In genomic region chr6:97416972-97417554, GRCm38 (mm10) we compare ENCODE assay signal across 7 mouse cellular contexts.
DNase-seq lines count a peak whose midpoint lies in the region; ATAC-seq and TF ChIP-seq lines count a peak whose summit lies in the region.

No protein-coding gene starts in this region.

- H3K9ac ChIP-seq in ES-E14 (ENCODE audit: insufficient read depth, low read depth, low read length, poor library complexity, severe bottlenecking): no peak overlapping the region
- no peak overlapping the region for H3K9ac ChIP-seq in heart, postnatal 0 days (replicated peaks; ENCODE audit: low read depth, low read length)

- in situ Hi-C loops in ES-E14 (cut with MboI; ENCODE audit: low sequenced_read_pairs in 2 of 2, unreplicated experiment in 2 of 2): loop anchor here (5.0 to 25.0 kb wide), 3 partner anchors 155 to 320 kb away; partner anchors contain the start of gene Lmod3 (in 2 of the 2)

- no peak overlapping the region for H3K27ac ChIP-seq in ES-E14 (ENCODE audit: insufficient read depth, low read depth, low read length, poor library complexity, severe bottlenecking)
- H3K27ac ChIP-seq in heart, postnatal 0 days (ENCODE audit: low read depth): no peak overlapping the region
- H3K27ac ChIP-seq in layer of hippocampus, adult 2 months: 0 out of 2 replicates have a peak overlapping the region, but pooled peaks have one; percentile 21
- no peak overlapping the region for H3K27ac ChIP-seq in small intestine, adult 2 months (ENCODE audit: insufficient read depth, low read depth, low read length)

- no peaks in the 10 kb centered on the region for H3K4me1 ChIP-seq in ES-E14 (ENCODE audit: control insufficient read depth in 2 of 2, insufficient read depth in 2 of 2, low read length in 2 of 2, poor library complexity in 1 of 2)
- H3K4me1 ChIP-seq in heart, postnatal 0 days (ENCODE audit: control insufficient read depth, insufficient read depth): no peaks in the 10 kb centered on the region
- no peaks in the 10 kb centered on the region for H3K4me1 ChIP-seq in small intestine, adult 2 months (ENCODE audit: control insufficient read depth, insufficient read depth, insufficient read length, low read length)

- peak; percentile 73 for DNase-seq in ES-E14 (ENCODE audit: low read depth, low spot score)
- peak; percentile 25 for DNase-seq in adrenal gland, adult 8-10 months
- DNase-seq in embryo, embryonic 9.5 days (ENCODE audit: extremely low spot score): peak; percentile 82
- peak; percentile 77 for DNase-seq in heart, postnatal 0 days (ENCODE audit: low spot score)
- peak in 1 of 2 experiments; percentile 64 for DNase-seq in layer of hippocampus, adult 2 months (ENCODE audit: low spot score in 2 of 2)
- peak; percentile 73 for DNase-seq in lung, postnatal 25 days (ENCODE audit: low spot score)

- no peaks in the 10 kb centered on the region for H3K9me3 ChIP-seq in ES-E14 (ENCODE audit: control insufficient read depth, insufficient read depth, low read depth, low read length)
- no peaks in the 10 kb centered on the region for H3K9me3 ChIP-seq in heart, postnatal 0 days (replicated peaks; ENCODE audit: control insufficient read depth, low read length)

- no peak overlapping the region for H3K4me2 ChIP-seq in heart, postnatal 0 days (ENCODE audit: low read depth, low read length)

- no peak overlapping the region for H3K4me3 ChIP-seq in ES-E14 (ENCODE audit: insufficient read depth in 1 of 2, low read depth in 1 of 2, low read length in 2 of 2, poor library complexity in 1 of 2, severe bottlenecking in 1 of 2)
- no peak overlapping the region for H3K4me3 ChIP-seq in heart, postnatal 0 days (ENCODE audit: low read depth, low read length)
- no peak overlapping the region for H3K4me3 ChIP-seq in layer of hippocampus, adult 2 months
- H3K4me3 ChIP-seq in small intestine, adult 2 months (ENCODE audit: low read depth, low read length): no peak overlapping the region

- peak; percentile 69; the same call in 1 of the 2 replicates for ATAC-seq in heart, postnatal 0 days (ENCODE audit: insufficient read depth, low read depth)

- no peaks in the 10 kb centered on the region for H3K27me3 ChIP-seq in heart, postnatal 0 days (ENCODE audit: control insufficient read depth, insufficient read depth, low read length)
- no peaks in the 10 kb centered on the region for H3K27me3 ChIP-seq in small intestine, adult 2 months (ENCODE audit: control insufficient read depth, insufficient read depth, low read length)

- TF ChIP-seq EP300 in heart, postnatal 0 days (IDR thresholded peaks at IDR 0.05; ENCODE audit: low read depth): no peak

- no peak for TF ChIP-seq POLR2A in small intestine, adult 2 months (IDR thresholded peaks at IDR 0.05; ENCODE audit: low read depth, low read length)

- TF ChIP-seq CTCF in heart, postnatal 0 days (IDR thresholded peaks at IDR 0.05; ENCODE audit: low read depth): peak; percentile 97
- TF ChIP-seq CTCF in layer of hippocampus, adult 2 months (conservative IDR thresholded peaks at IDR 0.05): peak; percentile 97
- peak; percentile 97 for TF ChIP-seq CTCF in small intestine, adult 2 months (IDR thresholded peaks at IDR 0.05; ENCODE audit: extremely low read depth, insufficient read length, insufficient replicate concordance, low read depth, low read length)

- H3K36me3 ChIP-seq in ES-E14 (ENCODE audit: control insufficient read depth, insufficient read depth, low read length, poor library complexity, severe bottlenecking): no peaks in the 10 kb centered on the region
- H3K36me3 ChIP-seq in heart, postnatal 0 days (replicated peaks; ENCODE audit: control insufficient read depth, insufficient read depth, low read length): no peaks in the 10 kb centered on the region
- no peaks in the 10 kb centered on the region for H3K36me3 ChIP-seq in small intestine, adult 2 months (ENCODE audit: control insufficient read depth, insufficient read depth, low read length)

- WGBS in heart, postnatal 0 days: 61% methylated on average over 13 of the region's 13 CpGs
- WGBS in small intestine, adult 2 months: 61% methylated on average over 13 of the region's 13 CpGs

TF ChIP-seq in ES-E14, 5 proteins besides CTCF, POLR2A, EP300 and RAD21:
- no peak for TF ChIP-seq HCFC1 (IDR thresholded peaks at IDR 0.05; ENCODE audit: borderline replicate concordance, insufficient read depth, low read length)
- TF ChIP-seq ZC3H11A (IDR thresholded peaks at IDR 0.05; ENCODE audit: borderline replicate concordance, low read depth, low read length): peak; percentile 79; the same call in 1 of the 2 replicates
- TF ChIP-seq CHD2 (IDR thresholded peaks at IDR 0.05; ENCODE audit: low read depth, low read length): no peak
- no peak for TF ChIP-seq MAFK (IDR thresholded peaks at IDR 0.05; ENCODE audit: insufficient read depth, low read depth, low read length)
- TF ChIP-seq ZNF384 (IDR thresholded peaks at IDR 0.05; ENCODE audit: low read depth, low read length): no peak
